Mouse (Mus musculus) small intestine, adult 2 months (tissue): ENCODE measurements around the gene Mettl21c.

Experiments used
- CTCF ChIP-seq: fragments of 200-500 bp; IDR thresholded peaks from 2 replicates; pipeline ENCODE4 v1.5.1; 2012; ENCODE audit warnings: low read depth, mild to moderate bottlenecking, control low read depth, inconsistent platforms, low read length, moderate library complexity, mixed read lengths; ENCODE audit not compliant: insufficient replicate concordance, insufficient read length; ENCODE audit errors: extremely low read depth
- POLR2A ChIP-seq: fragments of 200-500 bp; IDR thresholded peaks from 2 replicates; pipeline ENCODE4 v1.6.1; 2012; ENCODE audit warnings: low read depth, mild to moderate bottlenecking, control low read depth, inconsistent platforms, low read length, moderate library complexity

DNA sequence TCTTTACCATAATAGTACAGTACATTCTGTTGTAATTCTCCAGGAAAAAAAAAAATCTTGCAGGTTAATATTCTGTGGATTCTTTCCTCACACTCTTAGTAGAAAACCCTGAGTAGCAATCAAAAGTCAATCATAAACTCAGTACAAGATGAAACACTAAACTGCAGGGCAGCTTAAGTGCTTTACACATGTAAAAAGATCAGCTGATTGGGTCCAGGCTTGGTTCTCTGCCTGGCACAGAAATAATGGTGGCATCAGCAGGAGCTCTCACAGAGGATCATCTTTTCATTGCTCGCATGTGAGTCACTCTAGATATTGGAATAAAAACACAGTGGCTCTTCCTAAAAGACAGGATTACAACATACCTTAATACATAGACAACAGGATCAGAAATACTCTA, 7.8 kb upstream of the Mettl21c start:
- TF ChIP-seq CTCF, result no peak
- TF ChIP-seq POLR2A, result no peak
